Mouse (Mus musculus) midbrain, embryonic 10.5 days (tissue): ENCODE measurements around the gene Pabpn1l. TPM values are rescaled to one million over a fixed set of nuclear protein-coding genes. Genes with fewer than 3 reads are reported as not detected.

ENCODE experiments used
- DNase-seq: peaks from one replicate; pipeline ENCODE4 v3.0.0-alpha.2; 2017; ENCODE audit warnings: low spot score
- H3K27ac ChIP-seq: fragments of 300-500 bp; sonication (generic); replicated peaks from 2 replicates; pipeline ENCODE4 v1.5.1; 2016; ENCODE audit warnings: mild to moderate bottlenecking
- H3K27me3 ChIP-seq: fragments of 300-500 bp; sonication (generic); 2 replicates; pipeline ENCODE4 v1.6.1; 2016; ENCODE audit warnings: low read depth, mild to moderate bottlenecking; ENCODE audit not compliant: poor library complexity, severe bottlenecking
- H3K36me3 ChIP-seq: fragments of 300-500 bp; sonication (generic); 2 replicates; pipeline ENCODE4 v1.6.1; 2016; ENCODE audit warnings: mild to moderate bottlenecking, moderate library complexity
- H3K4me1 ChIP-seq: fragments of 300-500 bp; sonication (generic); 2 replicates; pipeline ENCODE4 v1.6.1; 2016
- H3K4me3 ChIP-seq: fragments of 300-500 bp; sonication (generic); 2 replicates; pipeline ENCODE4 v1.5.1; 2016; ENCODE audit warnings: mild to moderate bottlenecking, moderate library complexity
- H3K9me3 ChIP-seq: fragments of 300-500 bp; sonication (generic); replicated peaks from 2 replicates; pipeline ENCODE4 v1.6.1; 2016; ENCODE audit warnings: mild to moderate bottlenecking
- WGBS: fragments of 180-500 bp; shearing (Covaris S2); methylation state at CpG from one replicate; pipeline ENCODE4 v1.1.7; 2016; 5-methylcytosine and 5-hydroxymethylcytosine counted together
- polyA plus RNA-seq: library from polyadenylated mRNA; unstranded; fragments of >200 nt; fragmentation: Nextera tagmentation; extraction: Ambion mirVana; gene quantifications from 2 replicates; pipeline ENCODE4 v1.2.1, GENCODE M21; 2016

The Pabpn1l gene
- polyA plus RNA-seq, 1 experiment from 2014 or later: not detected

DNA sequence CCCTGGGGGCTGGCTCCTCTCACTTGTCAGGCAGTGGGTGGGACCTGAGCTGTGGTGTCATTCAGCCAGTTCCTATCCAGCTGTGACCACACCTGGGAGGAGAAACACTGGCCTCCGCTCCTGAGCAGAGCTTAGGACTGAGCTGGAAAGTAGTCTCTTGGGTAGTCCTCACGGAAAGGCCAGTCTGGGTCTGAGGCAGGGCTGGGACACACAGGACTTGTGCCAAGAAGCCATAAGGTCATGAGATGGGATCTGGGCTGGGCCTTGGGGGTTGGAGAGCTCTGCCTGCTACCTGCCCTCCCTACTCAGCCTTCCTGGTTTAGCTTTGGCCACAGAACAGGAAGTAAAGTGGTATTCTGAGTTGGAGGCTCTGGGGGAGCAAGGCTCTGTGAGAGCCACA, 4.4 kb upstream of the Pabpn1l start:
- no peak for DNase-seq
- 69% methylated on average over 2 of the region's 2 CpGs for WGBS

DNA sequence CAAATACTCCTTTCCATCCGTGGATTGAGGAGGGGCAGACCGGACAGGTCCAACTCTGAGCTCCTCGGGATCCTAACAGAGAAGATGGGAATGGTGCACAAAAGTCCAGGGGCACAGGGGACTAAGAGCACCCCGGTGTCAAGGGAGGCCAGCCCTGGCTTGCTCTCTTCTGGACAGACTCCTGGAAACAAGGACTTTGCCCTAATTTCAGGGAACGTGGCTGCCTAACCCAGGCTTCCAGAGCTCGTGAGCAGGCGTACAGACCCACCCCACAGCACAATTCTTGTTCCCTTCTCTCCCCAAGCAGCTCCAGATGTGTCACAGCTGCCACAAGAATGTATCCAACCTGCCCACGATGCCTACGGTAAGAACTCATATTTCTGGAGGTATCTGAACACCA, 3.3 kb upstream of the Pabpn1l start:
- WGBS: 90% methylated on average over 9 of the region's 9 CpGs
- Histone ChIP-seq H3K27me3 (peaks cover 40% of the 10 kb centered on the region), H3K36me3 (0 out of 2 replicates have a peak, but pooled peaks cover 5% of the 10 kb centered on the region), H3K4me3 (no peak overlapping the region), H3K4me1 (peaks cover 29% of the 10 kb centered on the region), H3K9me3 (no peaks in the 10 kb centered on the region), H3K27ac (no peak overlapping the region)
- no peak for DNase-seq

More for the DNA sequence above, 4.4 kb upstream of the Pabpn1l start:
- Histone ChIP-seq H3K36me3 (0 out of 2 replicates have a peak, but pooled peaks cover 5% of the 10 kb centered on the region), H3K27ac (no peak overlapping the region), H3K4me1 (peaks cover 27% of the 10 kb centered on the region), H3K4me3 (no peak overlapping the region), H3K9me3 (no peaks in the 10 kb centered on the region), H3K27me3 (peaks cover 41% of the 10 kb centered on the region)

DNA sequence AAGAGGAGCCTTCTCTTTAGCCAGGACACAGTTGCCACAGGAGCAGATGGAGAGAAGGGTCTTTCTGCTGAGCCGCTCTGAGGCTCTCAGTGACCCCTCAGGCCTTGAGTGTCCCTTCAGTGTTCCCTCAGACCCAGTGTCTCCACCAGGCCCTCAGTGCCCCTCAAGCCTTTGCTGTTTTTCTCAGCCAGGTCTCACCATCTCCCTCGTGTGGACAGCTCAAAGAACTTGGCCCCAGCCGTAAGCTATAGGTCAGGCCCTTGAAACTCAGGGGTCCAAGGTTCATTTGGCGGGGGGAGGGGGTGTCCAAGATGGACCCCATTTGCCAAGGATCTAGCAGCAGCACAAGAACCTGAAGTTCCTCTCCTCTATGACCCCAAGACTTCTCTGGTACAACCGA, 2.1 kb upstream of the Pabpn1l start:
- H3K36me3 ChIP-seq: no peaks in the 10 kb centered on the region
- H3K9me3 ChIP-seq: no peaks in the 10 kb centered on the region
- no peak for DNase-seq
- 68% methylated on average over 5 of the region's 5 CpGs for WGBS
- H3K4me1 ChIP-seq: peaks cover 28% of the 10 kb centered on the region
- no peak overlapping the region for H3K27ac ChIP-seq
- H3K27me3 ChIP-seq: peaks cover 31% of the 10 kb centered on the region; the same call in 1 of the 2 replicates
- H3K4me3 ChIP-seq: no peak overlapping the region

DNA sequence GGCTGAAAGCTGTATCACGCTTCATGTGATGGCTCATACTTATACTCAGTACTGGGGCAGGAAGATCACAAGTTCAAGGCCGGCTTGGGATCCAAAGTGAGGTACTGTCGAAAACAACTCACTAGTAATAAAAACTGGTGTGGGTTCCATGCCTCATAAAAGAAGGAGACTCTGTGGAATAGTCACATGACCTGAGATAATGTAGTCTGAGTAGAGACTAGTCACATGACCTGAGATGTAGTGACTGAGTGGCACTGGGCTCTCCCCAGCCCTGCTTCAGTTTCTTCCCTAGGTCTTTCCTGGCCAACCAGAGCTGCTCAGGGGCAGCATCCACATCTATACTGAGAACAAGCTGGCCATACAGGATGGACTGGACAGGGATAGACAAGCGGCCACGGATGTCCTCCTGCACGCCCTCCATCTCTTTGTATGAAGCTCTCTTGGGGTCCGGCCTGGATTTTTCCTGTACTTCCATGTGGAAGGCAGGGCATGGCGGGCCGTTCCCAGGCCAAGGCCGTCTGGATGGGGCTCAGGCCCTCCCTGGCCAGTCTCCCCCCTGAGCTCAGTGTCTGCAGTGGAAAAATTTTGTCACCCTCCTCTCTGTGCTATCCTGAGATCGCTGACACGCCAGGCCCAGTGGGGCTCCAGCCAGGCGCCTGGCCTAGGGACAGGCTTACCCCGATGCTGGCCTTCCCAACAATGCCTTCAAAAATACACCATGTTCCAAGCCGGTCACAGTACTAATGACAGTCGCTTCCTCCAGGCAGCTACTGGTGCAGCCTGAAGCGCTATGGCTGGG, 1.5 kb upstream of the Pabpn1l start:
- H3K4me3 ChIP-seq: no peak overlapping the region
- H3K36me3 ChIP-seq: no peaks in the 10 kb centered on the region
- no peak for DNase-seq
- WGBS: 88% methylated on average over 17 of the region's 17 CpGs
- H3K4me1 ChIP-seq: peaks cover 27% of the 10 kb centered on the region
- no peak overlapping the region for H3K27ac ChIP-seq
- no peaks in the 10 kb centered on the region for H3K9me3 ChIP-seq
- peaks cover 26% of the 10 kb centered on the region; the same call in 1 of the 2 replicates for H3K27me3 ChIP-seq

DNA sequence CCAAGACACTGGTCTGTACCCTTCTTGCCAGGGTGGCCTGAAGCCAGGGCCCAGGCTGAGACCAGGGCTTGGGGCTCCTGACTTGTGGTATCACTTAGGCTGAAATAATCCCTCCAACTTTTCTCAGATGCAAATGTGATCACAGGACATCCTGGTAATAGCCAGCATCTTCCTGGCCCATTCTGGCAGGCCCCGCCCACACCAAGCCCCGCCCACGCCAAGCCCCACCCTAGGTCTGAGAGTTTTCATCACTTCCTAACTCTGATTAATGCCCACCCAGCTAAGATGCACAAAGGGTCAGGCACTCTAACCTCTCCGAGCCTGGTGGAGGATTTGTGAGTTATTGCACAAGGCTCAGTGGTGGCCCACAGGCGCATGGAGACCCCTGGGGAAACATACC, 2.1 kb downstream of the Pabpn1l start:
- H3K4me3 ChIP-seq: no peak overlapping the region
- no peak for DNase-seq
- H3K9me3 ChIP-seq: no peaks in the 10 kb centered on the region
- WGBS: 43% methylated on average over 5 of the region's 5 CpGs
- peaks cover 34% of the 10 kb centered on the region for H3K4me1 ChIP-seq
- H3K27me3 ChIP-seq: no peaks in the 10 kb centered on the region
- 0 out of 2 replicates have a peak, but pooled peaks cover 1% of the 10 kb centered on the region for H3K36me3 ChIP-seq
- H3K27ac ChIP-seq: no peak overlapping the region

DNA sequence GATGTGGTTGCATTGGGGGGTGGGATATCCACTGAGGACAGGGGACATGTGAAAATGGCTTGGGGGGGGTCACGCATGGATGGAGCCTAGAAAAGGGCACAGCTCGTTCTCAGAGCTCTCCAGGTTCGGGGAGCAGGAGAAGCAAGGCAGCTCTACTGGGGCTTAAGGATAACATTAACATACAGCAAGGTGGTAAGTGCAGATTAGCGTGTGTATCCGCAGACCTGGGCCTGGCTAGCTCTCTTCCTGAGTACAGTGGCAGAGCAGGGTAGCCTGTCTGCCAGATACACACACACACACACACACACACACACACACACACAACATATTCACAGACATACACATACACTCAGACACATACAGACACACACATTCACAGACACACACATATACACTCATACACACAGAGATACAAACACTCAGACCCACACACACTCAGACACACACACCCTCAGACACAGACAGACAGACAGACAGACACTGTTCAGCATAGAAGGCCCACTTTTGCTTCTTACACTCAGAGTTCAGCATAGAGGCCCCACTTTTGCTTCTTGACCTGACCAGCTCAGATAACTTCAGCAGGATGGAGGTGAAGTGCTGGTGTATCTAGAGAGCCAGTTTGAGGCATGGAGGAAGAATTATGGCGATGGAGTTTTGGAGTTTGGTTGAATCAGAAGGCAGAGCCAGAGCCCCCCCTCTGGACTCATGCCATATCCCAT, 3.7 kb downstream of the Pabpn1l start:
- H3K9me3 ChIP-seq: no peaks in the 10 kb centered on the region
- peaks cover 34% of the 10 kb centered on the region for H3K4me1 ChIP-seq
- 0 out of 2 replicates have a peak, but pooled peaks cover 11% of the 10 kb centered on the region for H3K36me3 ChIP-seq
- H3K27ac ChIP-seq: no peak overlapping the region
- no peak for DNase-seq
- H3K4me3 ChIP-seq: no peak overlapping the region
- no peaks in the 10 kb centered on the region for H3K27me3 ChIP-seq
- 72% methylated on average over 6 of the region's 6 CpGs for WGBS

DNA sequence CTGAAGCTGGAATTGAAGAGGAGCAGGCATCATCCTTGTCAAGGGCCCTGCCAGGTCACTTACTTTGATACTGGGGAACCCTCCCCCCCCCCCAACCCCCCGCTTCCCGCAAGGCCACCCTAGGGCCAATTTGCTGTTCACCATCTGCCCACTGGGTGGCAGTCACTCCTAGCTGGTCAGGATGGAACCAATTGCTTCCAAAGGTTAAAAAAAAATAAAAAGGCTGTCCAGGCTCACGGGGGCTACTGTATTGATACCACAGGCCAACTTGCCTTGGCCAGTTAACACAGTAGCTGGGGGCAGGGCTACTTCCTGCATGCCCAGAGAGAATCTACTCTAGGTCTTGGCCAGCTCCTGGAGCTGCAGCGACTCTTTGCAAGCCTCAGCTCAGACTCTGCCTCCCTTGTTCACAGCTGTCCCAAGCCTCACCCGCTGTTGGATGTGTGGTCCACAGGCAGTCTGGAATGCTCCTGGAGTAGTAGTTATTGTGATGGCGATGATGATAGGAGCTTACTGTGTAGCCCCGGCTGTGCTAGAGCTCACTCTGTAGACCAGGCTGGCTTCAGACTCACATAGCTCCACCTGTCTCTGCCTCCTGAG, 4.5 kb downstream of the Pabpn1l start:
- peak overlapping the region; percentile 14; the same call in 1 of the 2 replicates for H3K27ac ChIP-seq
- H3K27me3 ChIP-seq: no peaks in the 10 kb centered on the region
- WGBS: 37% methylated on average over 5 of the region's 7 CpGs
- H3K4me1 ChIP-seq: peaks cover 28% of the 10 kb centered on the region
- 0 out of 2 replicates have a peak, but pooled peaks cover 14% of the 10 kb centered on the region for H3K36me3 ChIP-seq
- no peak overlapping the region for H3K4me3 ChIP-seq
- DNase-seq: peak; percentile 66
- H3K9me3 ChIP-seq: no peaks in the 10 kb centered on the region

DNA sequence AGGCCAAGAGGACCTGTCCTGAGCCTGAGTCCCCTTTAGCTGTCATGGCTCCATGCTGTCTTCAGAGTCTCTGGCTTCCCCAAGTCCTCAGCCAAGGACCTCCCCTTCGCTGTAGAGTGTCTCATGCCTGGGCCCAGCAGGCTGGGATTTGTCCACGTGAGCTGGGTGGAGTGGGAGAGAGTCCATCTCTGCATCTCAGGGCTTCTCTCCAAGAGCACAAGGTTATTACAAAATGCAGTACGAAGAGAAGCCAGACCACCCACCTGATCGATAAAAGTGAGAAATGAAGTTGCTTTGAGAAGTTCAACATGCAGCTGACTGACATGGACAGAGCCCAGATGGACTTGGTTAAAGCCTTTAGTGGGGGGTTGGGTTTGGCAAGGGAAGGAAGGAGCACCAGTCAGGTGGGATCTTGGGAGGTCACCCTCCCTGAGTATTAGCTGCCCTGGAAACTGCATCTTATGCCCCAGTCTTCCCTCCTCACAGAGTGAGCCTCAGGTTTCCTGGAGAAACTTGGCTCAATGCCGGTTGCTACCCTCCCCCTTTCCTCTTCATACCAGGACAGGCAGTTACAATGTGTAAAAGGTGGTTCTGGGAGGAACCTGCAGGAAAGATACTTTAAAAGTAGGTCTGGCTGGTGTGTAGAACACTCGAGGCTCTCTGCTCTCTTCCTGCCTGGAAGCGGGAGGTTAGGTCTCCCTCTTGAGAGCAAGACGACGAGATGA, 6.2 kb downstream of the Pabpn1l start:
- H3K4me1 ChIP-seq: peaks cover 34% of the 10 kb centered on the region
- no peak overlapping the region for H3K27ac ChIP-seq
- H3K9me3 ChIP-seq: no peaks in the 10 kb centered on the region
- H3K27me3 ChIP-seq: no peaks in the 10 kb centered on the region
- 0 out of 2 replicates have a peak, but pooled peaks cover 14% of the 10 kb centered on the region for H3K36me3 ChIP-seq
- H3K4me3 ChIP-seq: no peak overlapping the region
- no peak for DNase-seq
- WGBS: 73% methylated on average over 9 of the region's 9 CpGs

DNA sequence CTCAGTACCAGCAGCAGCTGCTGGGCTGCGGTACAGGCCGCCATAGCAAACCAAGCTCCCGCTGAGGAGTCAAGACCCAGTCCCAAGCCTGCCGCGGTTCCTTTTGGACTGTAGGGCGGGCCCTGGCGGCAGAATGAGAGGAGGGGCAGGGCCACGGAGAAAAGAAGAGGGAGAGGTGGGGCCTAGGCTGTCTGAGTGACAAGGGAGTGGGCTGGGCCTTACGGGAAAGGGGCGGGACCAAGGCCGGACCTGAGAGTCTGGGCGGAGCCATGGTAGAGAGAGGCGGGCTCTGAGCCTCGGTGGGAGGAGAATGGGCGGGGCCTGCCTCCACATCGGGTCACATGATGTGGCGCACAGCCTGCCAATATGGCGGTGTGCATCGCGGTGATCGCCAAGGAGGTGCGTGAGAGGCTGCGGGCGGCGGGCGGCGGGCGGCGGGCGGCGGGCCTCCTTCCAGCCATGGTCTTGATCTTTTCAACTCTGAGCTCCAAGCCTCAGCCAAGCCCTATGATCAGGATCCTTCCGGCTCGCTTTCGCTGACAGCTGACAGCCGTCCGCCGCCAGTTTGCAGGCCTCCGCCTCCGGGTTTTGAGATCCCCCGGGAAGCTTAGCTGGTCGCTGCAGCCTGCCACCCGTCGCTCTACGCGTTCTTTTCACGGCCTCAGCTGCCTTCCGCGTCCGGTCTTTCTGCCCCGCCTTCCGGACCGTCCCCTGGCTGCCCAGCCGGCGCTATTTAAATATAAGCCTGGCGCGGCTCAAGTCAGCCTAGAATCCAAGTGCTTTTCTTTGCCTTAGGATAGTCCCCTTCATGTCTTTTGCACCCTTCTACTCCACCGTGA, 11.0 kb downstream of the Pabpn1l start, which contains the start of the genes Galns and Trappc2l:
Gene Galns (minus strand): TSS at position 169 of the 839 bp plus-strand sequence.
Gene Trappc2l (plus strand): TSS at position 346 of the 839 bp plus-strand sequence.
- peaks cover 24% of the 10 kb centered on the region for H3K4me1 ChIP-seq
- under 1% methylated on average over 57 of the region's 57 CpGs for WGBS
- H3K9me3 ChIP-seq: no peaks in the 10 kb centered on the region
- H3K27me3 ChIP-seq: no peaks in the 10 kb centered on the region
- peak within 1 kb of the TSS; percentile 80 for H3K4me3 ChIP-seq
- H3K27ac ChIP-seq: peak within 1 kb of the TSS; percentile 89
- 0 out of 2 replicates have a peak, but pooled peaks cover 14% of the 10 kb centered on the region for H3K36me3 ChIP-seq
- DNase-seq: peak; percentile 98

DNA sequence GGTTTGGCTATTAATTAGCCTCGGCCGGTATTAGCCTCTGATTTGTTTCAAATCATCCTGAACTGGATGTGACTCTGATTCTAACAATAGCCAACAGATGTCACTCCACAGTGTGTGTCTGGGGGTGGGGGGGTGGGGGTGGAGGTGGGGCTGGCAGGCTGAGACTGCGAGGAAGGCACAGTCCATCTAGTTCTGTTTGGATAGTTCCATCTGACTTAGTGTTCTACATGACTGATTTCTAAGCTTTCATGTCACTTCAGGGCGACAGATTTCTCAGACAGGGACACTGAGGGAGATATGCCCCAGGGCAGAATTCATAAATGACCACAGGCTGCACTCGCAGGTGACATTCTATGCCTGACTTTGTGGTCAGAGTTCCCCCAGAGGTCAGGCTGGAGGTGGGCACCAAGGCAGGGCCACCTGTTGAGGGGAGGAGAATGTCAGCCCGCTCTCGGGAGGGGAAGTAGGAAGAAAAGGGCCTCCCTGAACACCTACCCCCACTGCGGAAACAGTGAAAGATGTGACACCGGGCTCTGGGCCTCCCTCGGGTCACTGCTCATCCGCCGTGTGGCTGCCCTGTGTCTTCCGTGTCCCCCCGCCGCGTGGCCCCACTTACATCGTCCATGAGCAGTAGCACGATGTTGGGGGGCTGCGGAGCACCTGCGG, 11.8 kb downstream of the Pabpn1l start:
- peak overlapping the region; percentile 89 for H3K27ac ChIP-seq
- no peak for DNase-seq

DNA sequence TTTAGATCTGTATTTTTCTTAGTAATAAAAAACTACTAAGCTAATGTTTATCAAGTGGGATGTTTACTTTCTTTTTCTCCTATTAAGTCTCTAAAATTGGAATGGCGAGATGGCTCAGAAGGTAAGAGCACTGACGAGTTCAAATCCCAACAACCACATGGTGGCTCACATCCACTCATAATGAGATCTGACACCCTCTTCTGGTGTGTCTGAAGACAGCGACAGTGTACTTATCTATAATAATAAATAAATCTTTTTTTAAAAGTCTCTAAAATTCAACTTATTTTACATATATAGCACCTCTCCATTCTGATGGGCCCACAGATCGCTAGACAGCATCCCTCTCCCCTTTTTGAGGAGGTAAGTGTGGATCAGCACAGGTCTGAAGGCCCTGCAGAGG, 12.3 kb downstream of the Pabpn1l start:
- DNase-seq: no peak
- Histone ChIP-seq H3K27me3 (no peaks in the 10 kb centered on the region), H3K9me3 (no peaks in the 10 kb centered on the region), H3K27ac (peak overlapping the region; percentile 89), H3K4me1 (peaks cover 24% of the 10 kb centered on the region), H3K4me3 (peak overlapping the region; percentile 80), H3K36me3 (0 out of 2 replicates have a peak, but pooled peaks cover 10% of the 10 kb centered on the region)
- WGBS: 60% methylated on average over 4 of the region's 4 CpGs

More for the DNA sequence above, 11.8 kb downstream of the Pabpn1l start:
- Histone ChIP-seq H3K9me3 (no peaks in the 10 kb centered on the region), H3K36me3 (0 out of 2 replicates have a peak, but pooled peaks cover 14% of the 10 kb centered on the region), H3K4me3 (peak overlapping the region; percentile 80), H3K4me1 (peaks cover 24% of the 10 kb centered on the region), H3K27me3 (no peaks in the 10 kb centered on the region)
- WGBS: 5% methylated on average over 20 of the region's 20 CpGs
